ENCODE assay signal across 25 mouse cellular contexts in the genomic region with DNA sequence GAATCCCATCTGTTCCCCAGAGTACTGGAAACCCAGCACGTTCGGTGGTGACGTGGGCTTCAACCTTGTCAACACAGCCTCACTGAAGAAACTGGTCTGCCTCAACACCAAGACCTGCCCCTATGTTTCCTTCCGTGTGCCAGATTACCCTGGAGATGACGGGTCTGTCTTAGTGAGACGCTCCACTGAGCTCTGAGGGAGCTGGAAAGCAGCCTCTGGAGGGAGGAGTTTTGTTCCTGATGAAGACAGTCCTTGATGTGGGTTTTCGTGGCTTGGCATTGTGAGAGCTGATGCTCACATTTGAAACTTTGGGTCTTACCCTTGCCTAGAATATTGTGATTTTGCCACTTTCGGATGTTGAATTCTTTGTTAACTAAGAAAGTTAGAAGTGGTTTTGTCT. TPM values are rescaled to one million over a fixed set of nuclear protein-coding genes. Genes with fewer than 3 reads are reported as not detected.
A peak's percentile ranks its signal among the peaks of the same experiment; 100 is the strongest.
DNase-seq lines count a peak whose midpoint lies in the region; ATAC-seq and TF ChIP-seq lines count a peak whose summit lies in the region.
"Had no signal": no experiment of that assay in that cellular context is flagged by ENCODE, and none has a peak within 500 bp of the region (broad histone marks: within the 10 kb centered on the region; RNA-seq: fewer than 3 reads in every experiment).

No protein-coding gene starts in this region.

- WGBS in heart, embryonic 15.5 days: 39% methylated on average over 8 of the region's 8 CpGs
- WGBS in heart, embryonic 11.5 days (ENCODE audit: insufficient replicate concordance): 63% methylated on average over 8 of the region's 8 CpGs

- H3K9ac ChIP-seq in heart, embryonic 15.5 days: no peak overlapping the region
- no peak overlapping the region for H3K9ac ChIP-seq in heart, embryonic 11.5 days (ENCODE audit: low read depth, low read length)
- H3K9ac ChIP-seq: embryonic facial prominence, embryonic 13.5 days; embryonic facial prominence, embryonic 15.5 days; forebrain, embryonic 12.5 days had no signal

- H3K27ac ChIP-seq in heart, embryonic 15.5 days: no peak overlapping the region
- no peak overlapping the region for H3K27ac ChIP-seq in heart, embryonic 11.5 days (ENCODE audit: low read depth, low read length)
- H3K27ac ChIP-seq: embryonic facial prominence, embryonic 13.5 days; embryonic facial prominence, embryonic 15.5 days; forebrain, embryonic 10.5 days; forebrain, embryonic 12.5 days had no signal

- no peaks in the 10 kb centered on the region for H3K27me3 ChIP-seq in heart, embryonic 15.5 days
- no peaks in the 10 kb centered on the region for H3K27me3 ChIP-seq in heart, embryonic 11.5 days (ENCODE audit: control insufficient read depth, insufficient read depth, low read length)
- no peaks in the 10 kb centered on the region for H3K27me3 ChIP-seq in Patski
- H3K27me3 ChIP-seq: CH12.LX; embryonic facial prominence, embryonic 13.5 days; embryonic facial prominence, embryonic 15.5 days; forebrain, embryonic 12.5 days had no signal

- DNase-seq in 3T3-L1 (ENCODE audit: low read depth, low spot score) (peak; percentile 58), Patski (ENCODE audit: low read depth, low spot score) (no peak)
- no peak for DNase-seq in adrenal gland, adult 8-10 months
- DNase-seq: adrenal gland, adult 2 months; adrenal gland, postnatal 14 days; B cell, adult 2 months; cerebellum, adult 11 months; cerebellum, adult 18-20 months; cerebellum, adult 8-10 months; cerebellum, adult 9-11 months; cerebellum, postnatal 14 days; cerebellum, postnatal 36 days; embryo, embryonic 11 days had no signal

- POLR2A ChIA-PET in Patski (lab: Charles Lee): no interaction called here

- H3K4me3 ChIP-seq in heart, embryonic 15.5 days: no peak overlapping the region
- H3K4me3 ChIP-seq in heart, embryonic 11.5 days (ENCODE audit: low read depth, low read length): no peak overlapping the region
- H3K4me3 ChIP-seq: embryonic facial prominence, embryonic 13.5 days; embryonic facial prominence, embryonic 15.5 days; erythroblast, embryonic 14.5 days; forebrain, embryonic 10.5 days; forebrain, embryonic 12.5 days had no signal

- CTCF ChIA-PET in Patski (lab: Charles Lee): interaction anchor here (0.7 kb wide), 1 partner anchor 11 kb away, joined by 3 read pairs; no protein-coding TSS in a partner anchor

- in situ Hi-C loops in Patski (cut with MboI; ENCODE audit: low pct_unique_long_range_greater_than_20kb): no loop called here

- no peak for TF ChIP-seq CTCF in Patski (IDR thresholded peaks at IDR 0.05)

- ATAC-seq in heart, embryonic 15.5 days (replicated peaks; ENCODE audit: insufficient number of reproducible peaks, insufficient read depth, low FRiP score, low read depth): 0 out of 2 replicates have a peak, but pooled peaks have one; percentile 10
- no peak for ATAC-seq in heart, embryonic 11.5 days (replicated peaks; ENCODE audit: insufficient number of reproducible peaks, low FRiP score, low TSS enrichment)
- ATAC-seq in Patski: peak; percentile 73
- ATAC-seq: CD4-positive, CD25-positive, alpha-beta regulatory T cell, adult 4 months; forebrain, embryonic 14.5 days; forebrain, embryonic 16.5 days had no signal

- no peaks in the 10 kb centered on the region for H3K36me3 ChIP-seq in heart, embryonic 15.5 days
- no peaks in the 10 kb centered on the region for H3K36me3 ChIP-seq in heart, embryonic 11.5 days (ENCODE audit: control insufficient read depth, insufficient read depth, low read length)
- H3K36me3 ChIP-seq: embryonic facial prominence, embryonic 13.5 days; embryonic facial prominence, embryonic 15.5 days; forebrain, embryonic 10.5 days; forebrain, embryonic 12.5 days; G1E had no signal

- H3K9me3 ChIP-seq in heart, embryonic 15.5 days (replicated peaks): no peaks in the 10 kb centered on the region
- H3K9me3 ChIP-seq in heart, embryonic 11.5 days (replicated peaks; ENCODE audit: control insufficient read depth, low read length): no peaks in the 10 kb centered on the region
- H3K9me3 ChIP-seq: embryonic facial prominence, embryonic 13.5 days; embryonic facial prominence, embryonic 15.5 days; forebrain, embryonic 10.5 days; forebrain, embryonic 12.5 days; G1E had no signal

- H3K4me2 ChIP-seq in heart, embryonic 15.5 days: 0 out of 2 replicates have a peak overlapping the region, but pooled peaks have one; percentile 6
- no peak overlapping the region for H3K4me2 ChIP-seq in heart, embryonic 11.5 days
- H3K4me2 ChIP-seq: embryonic facial prominence, embryonic 13.5 days; embryonic facial prominence, embryonic 15.5 days; forebrain, embryonic 12.5 days had no signal

- peaks cover 5% of the 10 kb centered on the region; the same call in 1 of the 2 replicates for H3K4me1 ChIP-seq in heart, embryonic 15.5 days (replicated peaks)
- H3K4me1 ChIP-seq in heart, embryonic 11.5 days (ENCODE audit: control insufficient read depth, insufficient read depth, low read length): no peaks in the 10 kb centered on the region
- H3K4me1 ChIP-seq: embryonic facial prominence, embryonic 13.5 days; embryonic facial prominence, embryonic 15.5 days; forebrain, embryonic 10.5 days; forebrain, embryonic 12.5 days had no signal

RNA-seq across cellular contexts. Expression of a gene that starts 20.9 kb away (rescaled TPM):
- polyA plus RNA-seq in heart, embryonic 15.5 days (2015; fragmentation: Nextera tagmentation; extraction: Ambion mirVana): 23.0 and 29.7 TPM in 2 replicates
- 19.4 TPM in 2 replicates for polyA plus RNA-seq in heart, embryonic 11.5 days (2014; fragmentation: Nextera tagmentation; extraction: Ambion mirVana)
- 40.4 TPM for polyA plus RNA-seq in Patski (2021)
- 10 to 100 TPM; 13.6 to 28.0 (median 17.8) TPM for total RNA-seq in adrenal gland, adult 8-10 months (2022)
